Mouse (Mus musculus) kidney, postnatal 0 days (tissue): ENCODE results near the gene Nab1. TPM values are rescaled to one million over a fixed set of nuclear protein-coding genes. Genes with fewer than 3 reads are reported as not detected.

ENCODE experiments used
- ATAC-seq: fragments of 200-750 bp; cut with Nextera tagmentation; replicated peaks from 2 replicates; pipeline ENCODE4 v1.8.0; 2017; ENCODE audit warnings: low read depth, moderate number of reproducible peaks, moderate TSS enrichment, moderate library complexity; ENCODE audit not compliant: low FRiP score
- DNase-seq: peaks from one replicate; pipeline ENCODE4 v3.0.0-alpha.2; 2016; ENCODE audit warnings: low spot score
- H3K27ac ChIP-seq: fragments of 300-500 bp; sonication (generic); 2 replicates; pipeline ENCODE4 v1.5.1; 2014; ENCODE audit warnings: mild to moderate bottlenecking
- H3K27me3 ChIP-seq: fragments of 300-500 bp; sonication (generic); 2 replicates; pipeline ENCODE4 v1.6.1; 2014; ENCODE audit warnings: low read length, mixed read lengths; ENCODE audit not compliant: insufficient read depth
- H3K36me3 ChIP-seq: fragments of 300-500 bp; sonication (generic); 2 replicates; pipeline ENCODE4 v1.6.1; 2014; ENCODE audit warnings: low read length, mixed read lengths; ENCODE audit not compliant: insufficient read depth
- H3K4me1 ChIP-seq: fragments of 300-500 bp; sonication (generic); replicated peaks from 2 replicates; pipeline ENCODE4 v1.6.1; 2014; ENCODE audit warnings: antibody characterized with exemption, low read length, mixed read lengths; ENCODE audit not compliant: insufficient read depth
- H3K4me2 ChIP-seq: fragments of 300-500 bp; sonication (generic); 2 replicates; pipeline ENCODE4 v1.6.1; 2014; ENCODE audit warnings: mild to moderate bottlenecking, low read length, moderate library complexity, mixed read lengths
- H3K4me3 ChIP-seq: fragments of 300-500 bp; sonication (generic); replicated peaks from 2 replicates; pipeline ENCODE4 v1.5.1; 2014; ENCODE audit warnings: low read depth, low read length
- H3K9ac ChIP-seq: fragments of 300-500 bp; sonication (generic); 2 replicates; pipeline ENCODE4 v1.6.1; 2014; ENCODE audit warnings: low read depth, low read length
- H3K9me3 ChIP-seq: fragments of 300-500 bp; sonication (generic); replicated peaks from 2 replicates; pipeline ENCODE4 v1.6.1; 2016; ENCODE audit warnings: low read length, inconsistent platforms, mixed read lengths
- CTCF ChIP-seq: IDR thresholded peaks from 2 replicates; pipeline ENCODE4 v1.5.1; 2016; ENCODE audit warnings: antibody characterized with exemption, low read depth, mild to moderate bottlenecking, moderate library complexity
- WGBS: fragments of 180-500 bp; shearing (Covaris S2); extraction: QIAGEN DNeasy Blood & Tissue Kit; methylation state at CpG from one replicate; pipeline ENCODE4 v1.1.7; 2014; 5-methylcytosine and 5-hydroxymethylcytosine counted together
- polyA plus RNA-seq: library from polyadenylated mRNA; unstranded; fragments of >200 nt; fragmentation: Nextera tagmentation; extraction: Ambion mirVana; gene quantifications from 2 replicates; pipeline ENCODE4 v1.2.1, GENCODE M21; 2015

Nab1 gene
- polyA plus RNA-seq, 1 experiment from 2014 or later: 15.6 TPM

DNA sequence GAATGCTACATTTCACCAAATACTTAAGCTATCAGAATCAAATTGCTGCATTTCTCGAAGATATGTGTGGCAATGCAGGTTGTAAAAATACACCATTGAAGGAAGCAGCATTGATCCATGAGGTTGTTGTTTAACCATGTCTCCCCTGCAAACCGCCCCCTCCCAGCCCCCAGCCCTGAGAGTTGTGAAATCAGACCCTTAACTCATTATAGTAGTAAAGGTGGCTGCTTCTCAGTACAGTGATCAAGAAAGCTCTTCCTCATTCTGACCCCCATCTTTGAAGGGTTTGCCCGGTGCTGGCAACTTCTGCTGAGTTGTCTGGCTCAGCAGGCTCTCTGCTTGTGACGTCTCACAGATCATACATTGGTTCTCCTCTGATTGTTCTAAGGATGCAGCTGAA lies 66.4 kb downstream of the Nab1 start:
- WGBS: 55% methylated on average over 4 of the region's 4 CpGs
- DNase-seq: no peak
- Histone ChIP-seq H3K36me3 (no peaks in the 10 kb centered on the region), H3K4me1 (no peaks in the 10 kb centered on the region), H3K27me3 (no peaks in the 10 kb centered on the region), H3K4me3 (no peak overlapping the region), H3K9ac (no peak overlapping the region), H3K9me3 (no peaks in the 10 kb centered on the region), H3K4me2 (no peak overlapping the region), H3K27ac (no peak overlapping the region)
- ATAC-seq: no peak
- TF ChIP-seq CTCF: no peak

GRCm38 (mm10) chr1:52431806-52432205 lies 68.7 kb downstream of the Nab1 start:
- no peak for TF ChIP-seq CTCF
- Histone ChIP-seq H3K27me3 (no peaks in the 10 kb centered on the region), H3K4me2 (no peak overlapping the region), H3K9ac (no peak overlapping the region), H3K9me3 (no peaks in the 10 kb centered on the region), H3K4me3 (no peak overlapping the region), H3K36me3 (no peaks in the 10 kb centered on the region), H3K4me1 (no peaks in the 10 kb centered on the region), H3K27ac (no peak overlapping the region)
- DNase-seq (no peak), ATAC-seq (no peak)
- 89% methylated on average over 8 of the region's 8 CpGs for WGBS

- H3K27ac ChIP-seq: no peak overlapping the region
Observed at GRCm38 (mm10) chr1:52430606-52431005, 69.9 kb downstream of the Nab1 start.

DNA sequence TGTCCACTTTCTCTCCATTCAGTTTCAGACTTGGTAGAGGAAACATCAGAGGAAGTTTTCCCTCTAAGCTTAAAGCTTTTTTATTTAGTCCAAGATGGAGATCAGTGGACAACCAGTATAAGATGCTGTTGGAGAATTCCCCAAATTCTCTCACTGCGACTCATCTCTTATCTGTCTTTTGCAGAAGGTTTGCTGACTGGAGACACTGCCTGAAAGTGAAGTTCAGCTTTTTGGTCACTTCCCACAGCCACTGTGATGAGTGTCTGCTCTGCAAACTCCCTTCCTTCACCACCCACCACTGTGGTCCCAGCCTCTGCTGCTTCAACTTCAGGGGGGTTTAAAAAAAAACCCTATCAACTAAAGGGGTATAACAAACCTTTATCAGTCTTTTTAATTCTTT lies 70.4 kb downstream of the Nab1 start:
- Histone ChIP-seq H3K4me1 (no peaks in the 10 kb centered on the region), H3K9me3 (no peaks in the 10 kb centered on the region), H3K27ac (no peak overlapping the region), H3K4me2 (no peak overlapping the region), H3K36me3 (no peaks in the 10 kb centered on the region), H3K27me3 (no peaks in the 10 kb centered on the region), H3K4me3 (no peak overlapping the region), H3K9ac (no peak overlapping the region)
- WGBS: 88% methylated on average over 1 of the region's 1 CpGs
- DNase-seq (no peak), ATAC-seq (no peak)
- no peak for TF ChIP-seq CTCF

More at GRCm38 (mm10) chr1:52430606-52431005, 69.9 kb downstream of the Nab1 start:
- no peak overlapping the region for H3K4me2 ChIP-seq
- H3K4me3 ChIP-seq: no peak overlapping the region
- no peak for ATAC-seq
- 90% methylated on average over 2 of the region's 2 CpGs for WGBS
- H3K36me3 ChIP-seq: no peaks in the 10 kb centered on the region
- H3K9ac ChIP-seq: no peak overlapping the region
- no peaks in the 10 kb centered on the region for H3K9me3 ChIP-seq
- no peaks in the 10 kb centered on the region for H3K4me1 ChIP-seq
- no peaks in the 10 kb centered on the region for H3K27me3 ChIP-seq
- TF ChIP-seq CTCF: no peak
- no peak for DNase-seq

GRCm38 (mm10) chr1:52427841-52428464 lies 72.5 kb downstream of the Nab1 start:
- Histone ChIP-seq H3K27me3 (no peaks in the 10 kb centered on the region), H3K9ac (no peak overlapping the region), H3K27ac (no peak overlapping the region), H3K36me3 (no peaks in the 10 kb centered on the region), H3K4me2 (no peak overlapping the region), H3K4me1 (no peaks in the 10 kb centered on the region), H3K9me3 (no peaks in the 10 kb centered on the region), H3K4me3 (no peak overlapping the region)
- DNase-seq (peak; percentile 47), ATAC-seq (no peak)
- 54% methylated on average over 2 of the region's 2 CpGs for WGBS
- no peak for TF ChIP-seq CTCF

GRCm38 (mm10) chr1:52423846-52424245 lies 76.6 kb downstream of the Nab1 start:
- Histone ChIP-seq H3K27me3 (no peaks in the 10 kb centered on the region), H3K36me3 (no peaks in the 10 kb centered on the region), H3K4me2 (no peak overlapping the region), H3K4me3 (no peak overlapping the region), H3K9me3 (no peaks in the 10 kb centered on the region), H3K27ac (no peak overlapping the region), H3K4me1 (no peaks in the 10 kb centered on the region), H3K9ac (no peak overlapping the region)
- no peak for TF ChIP-seq CTCF
- ATAC-seq: no peak
- 52% methylated on average over 1 of the region's 1 CpGs for WGBS
- DNase-seq: no peak

- ATAC-seq: no peak
- H3K27me3 ChIP-seq: no peaks in the 10 kb centered on the region
- no peaks in the 10 kb centered on the region for H3K4me1 ChIP-seq
- no peak for DNase-seq
- H3K4me2 ChIP-seq: no peak overlapping the region
- TF ChIP-seq CTCF: no peak
- 94% methylated on average over 2 of the region's 2 CpGs for WGBS
- H3K27ac ChIP-seq: no peak overlapping the region
- no peak overlapping the region for H3K9ac ChIP-seq
- H3K36me3 ChIP-seq: no peaks in the 10 kb centered on the region
- H3K9me3 ChIP-seq: no peaks in the 10 kb centered on the region
- H3K4me3 ChIP-seq: no peak overlapping the region
Observed at GRCm38 (mm10) chr1:52423057-52423456, 77.4 kb downstream of the Nab1 start.
